Mouse (Mus musculus): ENCODE results near the gene Ifnlr1. TPM values are rescaled to one million over a fixed set of nuclear protein-coding genes. Genes with fewer than 3 reads are reported as not detected.

The Ifnlr1 gene
- polyA plus RNA-seq, 2 experiments: 1.1 to 3.1 TPM

DNA sequence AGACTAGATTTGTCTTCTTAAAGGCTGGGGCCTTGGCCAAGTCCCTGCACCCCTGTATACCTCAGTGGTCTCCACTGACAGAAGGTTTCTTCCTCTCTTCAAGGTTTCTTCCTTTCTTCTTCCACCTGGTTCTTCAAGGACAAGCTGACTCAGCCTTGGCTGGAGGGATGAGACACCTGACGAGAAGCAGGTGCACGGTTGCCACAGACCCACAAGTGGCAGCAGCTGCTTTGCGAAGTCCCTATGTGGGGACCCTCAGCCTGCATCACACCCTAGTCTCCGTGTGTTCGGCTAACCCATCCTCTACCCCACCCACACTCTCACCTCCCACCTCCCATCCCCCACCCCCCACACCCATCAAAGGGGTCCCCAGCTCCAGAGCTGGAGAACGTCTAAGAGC, 24.1 kb upstream of the Ifnlr1 start:
- no peak for ATAC-seq (ENCODE audit: low FRiP score, low read depth)

DNA sequence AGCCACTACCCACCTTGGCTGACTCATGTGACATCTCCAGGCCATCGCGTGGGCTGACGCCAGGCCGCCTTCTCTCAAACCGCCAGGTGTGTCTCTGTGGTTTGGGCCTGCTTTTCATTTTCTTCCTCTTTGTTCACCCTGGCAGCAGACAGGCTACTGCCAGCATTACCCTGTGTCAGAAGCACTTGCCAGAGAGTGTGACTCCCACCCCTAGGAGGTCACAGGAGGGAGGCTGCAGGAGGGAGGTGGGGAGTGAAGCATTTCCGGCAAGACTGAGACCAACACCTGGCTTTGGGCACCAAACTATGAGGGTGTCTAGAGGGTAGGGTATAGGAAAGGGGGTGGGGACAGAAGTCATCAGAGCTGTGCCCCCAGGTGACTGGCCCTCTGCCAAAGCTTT, 21.4 kb upstream of the Ifnlr1 start:
- H3K4me2 ChIP-seq (replicated peaks; ENCODE audit: low read depth, low read length, severe bottlenecking): no peak overlapping the region
- H3K4me3 ChIP-seq (replicated peaks; ENCODE audit: low read length): no peak overlapping the region
- H3K9me3 ChIP-seq (ENCODE audit: control insufficient read depth, low read length): no peaks in the 10 kb centered on the region
- no peaks in the 10 kb centered on the region for H3K36me3 ChIP-seq (ENCODE audit: control insufficient read depth, insufficient read depth, low read length)
- no peak for ATAC-seq (ENCODE audit: low FRiP score, low read depth)
- H3K9ac ChIP-seq (ENCODE audit: low read depth, low read length, severe bottlenecking): no peak overlapping the region
- H3K4me1 ChIP-seq (ENCODE audit: control insufficient read depth, insufficient read depth, low read length): 0 out of 2 replicates have a peak, but pooled peaks cover 7% of the 10 kb centered on the region
- H3K27me3 ChIP-seq (ENCODE audit: control insufficient read depth, insufficient read depth, low read length): no peaks in the 10 kb centered on the region
- DNase-seq (ENCODE audit: low spot score): no peak
- no peak for TF ChIP-seq POLR2A (IDR thresholded peaks at IDR 0.05; ENCODE audit: borderline replicate concordance, extremely low read depth, insufficient read depth, insufficient read length)
- WGBS: 57% methylated on average over 6 of the region's 6 CpGs
- no peak overlapping the region for H3K27ac ChIP-seq (replicated peaks; ENCODE audit: low read depth, low read length)

More for the DNA sequence above, 24.1 kb upstream of the Ifnlr1 start:
- Histone ChIP-seq H3K36me3 (ENCODE audit: control insufficient read depth, insufficient read depth, low read length) (no peaks in the 10 kb centered on the region), H3K27me3 (ENCODE audit: control insufficient read depth, insufficient read depth, low read length) (no peaks in the 10 kb centered on the region), H3K4me1 (ENCODE audit: control insufficient read depth, insufficient read depth, low read length) (peaks cover 20% of the 10 kb centered on the region), H3K9me3 (ENCODE audit: control insufficient read depth, low read length) (no peaks in the 10 kb centered on the region), H3K27ac (replicated peaks; ENCODE audit: low read depth, low read length) (no peak overlapping the region), H3K9ac (ENCODE audit: low read depth, low read length, severe bottlenecking) (no peak overlapping the region), H3K4me2 (replicated peaks; ENCODE audit: low read depth, low read length, severe bottlenecking) (no peak overlapping the region), H3K4me3 (replicated peaks; ENCODE audit: low read length) (no peak overlapping the region)
- TF ChIP-seq POLR2A (IDR thresholded peaks at IDR 0.05; ENCODE audit: borderline replicate concordance, extremely low read depth, insufficient read depth, insufficient read length): no peak
- WGBS: 68% methylated on average over 6 of the region's 6 CpGs
- DNase-seq (ENCODE audit: low spot score): no peak

GRCm38 (mm10) chr4:135666192-135666975, 19.7 kb upstream of the Ifnlr1 start:
- H3K4me3 ChIP-seq (replicated peaks; ENCODE audit: low read length): no peak overlapping the region
- H3K4me1 ChIP-seq (ENCODE audit: control insufficient read depth, insufficient read depth, low read length): 0 out of 2 replicates have a peak, but pooled peaks cover 2% of the 10 kb centered on the region
- H3K9ac ChIP-seq (ENCODE audit: low read depth, low read length, severe bottlenecking): no peak overlapping the region
- WGBS: 57% methylated on average over 17 of the region's 17 CpGs
- ATAC-seq (ENCODE audit: low FRiP score, low read depth) (no peak), DNase-seq (ENCODE audit: low spot score) (peak; percentile 50)
- H3K27ac ChIP-seq (replicated peaks; ENCODE audit: low read depth, low read length): no peak overlapping the region
- H3K4me2 ChIP-seq (replicated peaks; ENCODE audit: low read depth, low read length, severe bottlenecking): no peak overlapping the region
- no peaks in the 10 kb centered on the region for H3K27me3 ChIP-seq (ENCODE audit: control insufficient read depth, insufficient read depth, low read length)
- no peak for TF ChIP-seq POLR2A (IDR thresholded peaks at IDR 0.05; ENCODE audit: borderline replicate concordance, extremely low read depth, insufficient read depth, insufficient read length)
- no peaks in the 10 kb centered on the region for H3K9me3 ChIP-seq (ENCODE audit: control insufficient read depth, low read length)
- H3K36me3 ChIP-seq (ENCODE audit: control insufficient read depth, insufficient read depth, low read length): no peaks in the 10 kb centered on the region

GRCm38 (mm10) chr4:135667266-135667844, 18.7 kb upstream of the Ifnlr1 start:
- H3K4me3 ChIP-seq (replicated peaks; ENCODE audit: low read length): no peak overlapping the region
- no peak for ATAC-seq (ENCODE audit: low FRiP score, low read depth)
- H3K4me2 ChIP-seq (replicated peaks; ENCODE audit: low read depth, low read length, severe bottlenecking): peak overlapping the region; percentile 18; the same call in 1 of the 2 replicates
- H3K9ac ChIP-seq (ENCODE audit: low read depth, low read length, severe bottlenecking): no peak overlapping the region
- H3K36me3 ChIP-seq (ENCODE audit: control insufficient read depth, insufficient read depth, low read length): no peaks in the 10 kb centered on the region
- peaks cover 6% of the 10 kb centered on the region; the same call in 1 of the 2 replicates for H3K4me1 ChIP-seq (ENCODE audit: control insufficient read depth, insufficient read depth, low read length)
- WGBS: 13% methylated on average over 16 of the region's 16 CpGs
- no peaks in the 10 kb centered on the region for H3K27me3 ChIP-seq (ENCODE audit: control insufficient read depth, insufficient read depth, low read length)
- no peak for TF ChIP-seq POLR2A (IDR thresholded peaks at IDR 0.05; ENCODE audit: borderline replicate concordance, extremely low read depth, insufficient read depth, insufficient read length)
- peak; percentile 38 for DNase-seq (ENCODE audit: low spot score)
- no peaks in the 10 kb centered on the region for H3K9me3 ChIP-seq (ENCODE audit: control insufficient read depth, low read length)
- H3K27ac ChIP-seq (replicated peaks; ENCODE audit: low read depth, low read length): no peak overlapping the region

GRCm38 (mm10) chr4:135673507-135673906, 12.6 kb upstream of the Ifnlr1 start:
- Histone ChIP-seq H3K9me3 (ENCODE audit: control insufficient read depth, low read length) (no peaks in the 10 kb centered on the region), H3K4me3 (replicated peaks; ENCODE audit: low read length) (no peak overlapping the region), H3K4me1 (ENCODE audit: control insufficient read depth, insufficient read depth, low read length) (peaks cover 10% of the 10 kb centered on the region; the same call in 1 of the 2 replicates), H3K27me3 (ENCODE audit: control insufficient read depth, insufficient read depth, low read length) (no peaks in the 10 kb centered on the region), H3K9ac (ENCODE audit: low read depth, low read length, severe bottlenecking) (no peak overlapping the region), H3K36me3 (ENCODE audit: control insufficient read depth, insufficient read depth, low read length) (no peaks in the 10 kb centered on the region), H3K4me2 (replicated peaks; ENCODE audit: low read depth, low read length, severe bottlenecking) (no peak overlapping the region), H3K27ac (replicated peaks; ENCODE audit: low read depth, low read length) (no peak overlapping the region)
- WGBS: 71% methylated on average over 3 of the region's 3 CpGs
- TF ChIP-seq POLR2A (IDR thresholded peaks at IDR 0.05; ENCODE audit: borderline replicate concordance, extremely low read depth, insufficient read depth, insufficient read length): no peak
- DNase-seq (ENCODE audit: low spot score): no peak
- no peak for ATAC-seq (ENCODE audit: low FRiP score, low read depth)
